Mouse (Mus musculus) hindbrain, postnatal 0 days (tissue): ENCODE data around the gene Nhlrc2. TPM values are rescaled to one million over a fixed set of nuclear protein-coding genes. Genes with fewer than 3 reads are reported as not detected.

Experiments used
- ATAC-seq: fragments of 200-750 bp; cut with Nextera tagmentation; 2 replicates; pipeline ENCODE4 v1.8.0; 2017; ENCODE audit warnings: mild to moderate bottlenecking, moderate TSS enrichment, moderate library complexity
- DNase-seq: peaks from one replicate; pipeline ENCODE4 v3.0.0-alpha.2; 2015; ENCODE audit warnings: low spot score
- H3K27ac ChIP-seq: fragments of 300-500 bp; sonication (generic); 2 replicates; pipeline ENCODE4 v1.5.1; 2014; ENCODE audit warnings: mild to moderate bottlenecking
- H3K27me3 ChIP-seq: fragments of 300-500 bp; sonication (generic); 2 replicates; pipeline ENCODE4 v1.6.1; 2014; ENCODE audit warnings: low read length, mixed read lengths; ENCODE audit not compliant: insufficient read depth
- H3K36me3 ChIP-seq: fragments of 300-500 bp; sonication (generic); 2 replicates; pipeline ENCODE4 v1.6.1; 2014; ENCODE audit warnings: low read length, mixed read lengths; ENCODE audit not compliant: insufficient read depth
- H3K4me1 ChIP-seq: fragments of 300-500 bp; sonication (generic); 2 replicates; pipeline ENCODE4 v1.6.1; 2014; ENCODE audit warnings: antibody characterized with exemption, low read length, mixed read lengths; ENCODE audit not compliant: insufficient read depth
- H3K4me2 ChIP-seq: fragments of 300-500 bp; sonication (generic); 2 replicates; pipeline ENCODE4 v1.6.1; 2014; ENCODE audit warnings: low read depth, mild to moderate bottlenecking, low read length, moderate library complexity, mixed read lengths
- H3K4me3 ChIP-seq: fragments of 300-500 bp; sonication (generic); 2 replicates; pipeline ENCODE4 v1.5.1; 2014; ENCODE audit warnings: low read length
- H3K9ac ChIP-seq: fragments of 300-500 bp; sonication (generic); replicated peaks from 2 replicates; pipeline ENCODE4 v1.6.1; 2014; ENCODE audit warnings: mild to moderate bottlenecking, low read length, moderate library complexity, mixed read lengths
- H3K9me3 ChIP-seq: fragments of 300-500 bp; sonication (generic); 2 replicates; pipeline ENCODE4 v1.6.1; 2016; ENCODE audit warnings: low read length, mixed read lengths
- CTCF ChIP-seq: IDR thresholded peaks from 2 replicates; pipeline ENCODE4 v1.5.1; 2016; ENCODE audit warnings: antibody characterized with exemption, control low read depth, low read depth
- WGBS: fragments of 180-500 bp; shearing (Covaris S2); extraction: QIAGEN DNeasy Blood & Tissue Kit; methylation state at CpG from one replicate; pipeline ENCODE4 v1.1.7; 2014; 5-methylcytosine and 5-hydroxymethylcytosine counted together
- polyA plus RNA-seq: library from polyadenylated mRNA; unstranded; fragments of >200 nt; fragmentation: Nextera tagmentation; extraction: Ambion mirVana; gene quantifications from 2 replicates; pipeline ENCODE4 v1.2.1, GENCODE M21; 2015
- total RNA-seq: library from RNA; depleted of rRNA; stranded (reverse); fragments of >200 nt; gene quantifications from 2 replicates; pipeline ENCODE4 v1.2.3, GENCODE M21; 2014

Nhlrc2 gene
- total and polyA plus RNA-seq, 2 experiments from 2014 or later = 7.9 to 11.7 TPM

- DNase-seq (no peak), ATAC-seq (no peak)
- Histone ChIP-seq H3K27ac (no peak overlapping the region), H3K4me2 (no peak overlapping the region), H3K9me3 (no peaks in the 10 kb centered on the region), H3K27me3 (no peaks in the 10 kb centered on the region), H3K9ac (no peak overlapping the region), H3K36me3 (peaks cover 19% of the 10 kb centered on the region; the same call in 1 of the 2 replicates), H3K4me1 (no peaks in the 10 kb centered on the region), H3K4me3 (no peak overlapping the region)
- 92% methylated on average over 6 of the region's 6 CpGs for WGBS
- no peak for TF ChIP-seq CTCF
Observed at GRCm38 (mm10) chr19:56589008-56589407, 40.9 kb downstream of the Nhlrc2 start.

- Histone ChIP-seq H3K36me3 (peaks cover 19% of the 10 kb centered on the region; the same call in 1 of the 2 replicates), H3K4me1 (no peaks in the 10 kb centered on the region), H3K27ac (no peak overlapping the region), H3K9me3 (no peaks in the 10 kb centered on the region), H3K4me3 (no peak overlapping the region), H3K9ac (no peak overlapping the region), H3K27me3 (no peaks in the 10 kb centered on the region), H3K4me2 (no peak overlapping the region)
- WGBS = 98% methylated on average over 5 of the region's 5 CpGs
- no peak for DNase-seq
- ATAC-seq = no peak
- no peak for TF ChIP-seq CTCF
Observed at GRCm38 (mm10) chr19:56589455-56589854, 41.4 kb downstream of the Nhlrc2 start.

- WGBS = 91% methylated on average over 3 of the region's 3 CpGs
- no peak for TF ChIP-seq CTCF
- H3K4me1 ChIP-seq = no peaks in the 10 kb centered on the region
- H3K4me3 ChIP-seq = no peak overlapping the region
- H3K36me3 ChIP-seq = peaks cover 26% of the 10 kb centered on the region
- H3K9me3 ChIP-seq = no peaks in the 10 kb centered on the region
- H3K27ac ChIP-seq = no peak overlapping the region
- H3K27me3 ChIP-seq = no peaks in the 10 kb centered on the region
- ATAC-seq (no peak), DNase-seq (no peak)
- no peak overlapping the region for H3K4me2 ChIP-seq
- no peak overlapping the region for H3K9ac ChIP-seq
Observed at GRCm38 (mm10) chr19:56590250-56590649, 42.2 kb downstream of the Nhlrc2 start.

GRCm38 (mm10) chr19:56592472-56592871 is 44.4 kb downstream of the Nhlrc2 start:
- Histone ChIP-seq H3K4me2 (no peak overlapping the region), H3K9ac (no peak overlapping the region), H3K4me3 (no peak overlapping the region), H3K27me3 (no peaks in the 10 kb centered on the region), H3K27ac (no peak overlapping the region), H3K36me3 (peaks cover 35% of the 10 kb centered on the region), H3K4me1 (no peaks in the 10 kb centered on the region), H3K9me3 (no peaks in the 10 kb centered on the region)
- ATAC-seq (no peak), DNase-seq (no peak)
- WGBS = 91% methylated on average over 9 of the region's 9 CpGs
- TF ChIP-seq CTCF = no peak

- Histone ChIP-seq H3K9me3 (no peaks in the 10 kb centered on the region), H3K9ac (no peak overlapping the region), H3K27ac (no peak overlapping the region), H3K36me3 (peaks cover 16% of the 10 kb centered on the region), H3K4me3 (no peak overlapping the region), H3K4me1 (no peaks in the 10 kb centered on the region), H3K27me3 (no peaks in the 10 kb centered on the region), H3K4me2 (no peak overlapping the region)
- peak; percentile 36 for DNase-seq
- no peak for TF ChIP-seq CTCF
- ATAC-seq = no peak
- WGBS = 47% methylated on average over 3 of the region's 3 CpGs
Observed at GRCm38 (mm10) chr19:56599996-56600395, 51.9 kb downstream of the Nhlrc2 start.

GRCm38 (mm10) chr19:56600797-56601196 is 52.7 kb downstream of the Nhlrc2 start:
- no peak overlapping the region for H3K27ac ChIP-seq
- TF ChIP-seq CTCF = no peak
- no peaks in the 10 kb centered on the region for H3K9me3 ChIP-seq
- ATAC-seq (no peak), DNase-seq (no peak)
- H3K4me1 ChIP-seq = no peaks in the 10 kb centered on the region
- peaks cover 9% of the 10 kb centered on the region for H3K36me3 ChIP-seq
- H3K27me3 ChIP-seq = no peaks in the 10 kb centered on the region
- H3K4me3 ChIP-seq = no peak overlapping the region
- 81% methylated on average over 7 of the region's 7 CpGs for WGBS
- no peak overlapping the region for H3K4me2 ChIP-seq
- H3K9ac ChIP-seq = no peak overlapping the region

- Histone ChIP-seq H3K4me1 (no peaks in the 10 kb centered on the region), H3K27ac (no peak overlapping the region), H3K4me2 (no peak overlapping the region), H3K27me3 (no peaks in the 10 kb centered on the region), H3K4me3 (no peak overlapping the region), H3K9me3 (no peaks in the 10 kb centered on the region), H3K36me3 (peaks cover 6% of the 10 kb centered on the region; the same call in 1 of the 2 replicates), H3K9ac (no peak overlapping the region)
- no peak for TF ChIP-seq CTCF
- WGBS = 81% methylated on average over 15 of the region's 15 CpGs
- ATAC-seq (no peak), DNase-seq (no peak)
Observed at GRCm38 (mm10) chr19:56601901-56602347, 53.9 kb downstream of the Nhlrc2 start.
